Mouse (Mus musculus) cerebellum, adult 11 months (tissue): ENCODE results near the gene Lgals3bp.

Experiments used
- DNase-seq: peaks from one replicate; pipeline ENCODE4 v3.0.0; 2022

Lgals3bp gene

DNA sequence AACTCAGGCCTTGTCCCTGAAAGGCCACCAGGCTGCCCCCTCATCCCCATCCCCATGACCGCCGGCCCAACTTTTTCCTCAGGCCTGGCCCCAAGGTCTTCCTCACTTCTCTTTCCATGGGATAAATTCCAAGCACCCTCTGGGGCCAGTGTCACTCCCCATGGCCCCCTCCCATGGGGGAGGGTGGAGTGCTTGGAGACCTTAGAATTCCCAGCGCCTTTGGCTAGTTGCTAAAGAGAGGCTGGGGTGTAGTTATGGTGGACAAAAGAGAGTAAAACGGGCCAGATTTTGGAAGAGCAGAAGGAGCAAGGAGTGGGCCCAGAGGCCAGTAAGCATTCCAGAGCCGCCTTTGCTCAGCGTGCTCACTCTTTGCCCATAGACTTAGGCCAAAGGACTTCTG, 46.3 kb downstream of the Lgals3bp start, which contains the start of gene Timp2:
Gene Timp2 (minus strand): TSS at position 101 of the 400 bp plus-strand sequence.
- no peak for DNase-seq

DNA sequence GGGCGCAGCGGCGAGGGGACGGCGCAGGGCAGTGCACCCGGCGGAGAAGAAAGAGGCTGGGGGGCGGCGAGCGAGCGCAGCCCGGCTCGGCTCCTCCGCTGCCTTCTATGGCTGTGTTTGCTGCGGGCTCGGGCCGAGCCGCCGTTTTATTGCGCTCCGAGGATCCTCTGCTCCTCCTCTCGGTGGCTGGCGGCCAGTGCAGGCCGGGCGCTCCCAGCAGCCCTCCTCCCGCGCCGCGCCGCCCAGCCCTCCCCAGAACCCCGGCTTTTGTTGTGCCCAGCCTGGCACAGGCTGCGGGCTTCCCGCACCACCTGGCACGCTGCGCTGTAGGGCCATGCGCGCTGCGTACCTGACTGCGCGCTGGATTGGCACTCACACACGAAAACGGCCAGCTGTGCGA, 46.7 kb downstream of the Lgals3bp start:
- DNase-seq = peak; percentile 77

DNA sequence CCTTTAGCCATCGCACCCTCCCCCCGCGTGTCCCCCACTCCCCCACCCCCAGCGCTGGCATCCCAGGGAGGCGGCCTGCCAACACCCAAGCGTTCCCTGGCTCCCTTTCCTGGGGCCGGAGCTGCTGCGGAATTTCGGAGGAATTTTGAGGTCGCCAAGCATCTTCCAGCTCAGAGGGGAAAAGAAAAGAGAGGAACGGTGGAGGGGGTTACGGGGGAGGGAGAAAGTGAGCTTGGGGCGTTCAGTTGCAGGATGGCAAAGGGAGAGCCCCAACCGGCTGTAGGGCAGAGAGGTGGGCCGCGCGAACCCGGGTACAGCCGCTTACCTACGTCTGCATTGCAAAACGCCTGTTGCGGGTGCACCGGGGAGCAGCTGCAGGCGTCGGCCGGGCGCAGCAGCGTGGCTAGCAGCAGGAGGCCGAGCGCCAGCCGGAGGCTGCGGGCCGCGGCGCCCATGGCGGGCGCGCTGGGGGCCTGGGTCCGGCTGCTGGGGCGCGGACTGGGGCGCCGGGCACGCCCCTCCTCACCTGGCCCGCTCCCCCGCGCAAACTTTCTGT, 47.2 kb downstream of the Lgals3bp start:
- peak; percentile 28 for DNase-seq

DNA sequence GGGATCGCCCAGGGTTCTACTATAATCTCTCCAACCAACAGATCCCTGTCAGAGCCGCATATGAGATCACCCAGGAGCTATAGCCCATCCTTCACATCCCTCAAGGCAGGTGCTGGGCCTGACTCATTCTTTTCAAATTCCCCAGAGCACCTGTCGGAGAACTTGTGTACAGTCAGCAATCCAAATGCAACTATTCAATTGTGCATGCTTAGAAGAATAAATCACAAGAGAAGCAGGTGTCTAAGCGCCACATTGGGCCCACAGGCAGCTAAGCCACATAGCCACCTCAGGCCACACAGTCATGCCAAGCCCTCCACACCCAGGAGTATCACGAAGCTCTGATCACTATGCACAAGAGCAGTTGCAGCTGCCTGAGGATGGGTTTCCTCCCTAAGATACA, 52.4 kb downstream of the Lgals3bp start:
- DNase-seq = no peak

DNA sequence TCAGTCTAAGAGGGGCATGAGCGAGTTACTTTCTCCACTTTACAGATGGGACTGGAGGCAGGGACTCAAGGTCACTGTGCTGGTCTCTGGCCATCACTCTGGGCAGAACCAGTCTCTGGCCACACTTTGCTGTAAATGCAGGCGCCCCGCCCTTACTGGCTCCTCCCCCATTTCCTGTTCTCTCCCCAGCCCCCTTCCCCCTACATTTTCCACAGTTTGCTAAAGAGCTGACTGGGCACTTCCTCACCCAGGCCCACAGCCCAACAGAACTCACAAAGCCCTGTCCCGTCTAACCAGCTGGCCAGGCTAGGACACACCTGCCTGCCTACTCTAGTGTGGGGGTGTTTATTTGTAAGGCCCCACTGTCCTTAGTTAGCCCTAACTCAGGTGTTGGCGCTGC, 53.0 kb downstream of the Lgals3bp start:
- no peak for DNase-seq

DNA sequence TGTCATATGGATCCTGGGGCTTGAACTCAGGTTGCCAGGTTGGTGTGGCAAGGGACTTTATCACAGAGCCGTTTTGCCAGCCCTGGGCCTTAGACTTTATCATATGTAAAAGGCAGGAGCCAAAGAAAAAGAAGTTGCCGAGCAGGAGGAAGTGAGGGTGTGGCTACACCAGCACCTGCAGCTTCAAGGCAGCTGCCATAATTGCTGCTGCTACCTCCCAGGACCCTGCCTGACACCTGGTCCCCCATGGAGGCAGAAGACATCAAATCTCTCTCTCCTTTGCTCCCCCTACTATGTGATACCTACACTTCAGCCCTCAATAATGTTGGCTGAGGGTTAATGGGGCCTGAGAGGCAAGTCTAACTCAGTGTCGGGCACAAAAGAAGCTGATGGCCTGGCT, 53.5 kb downstream of the Lgals3bp start:
- no peak for DNase-seq

DNA sequence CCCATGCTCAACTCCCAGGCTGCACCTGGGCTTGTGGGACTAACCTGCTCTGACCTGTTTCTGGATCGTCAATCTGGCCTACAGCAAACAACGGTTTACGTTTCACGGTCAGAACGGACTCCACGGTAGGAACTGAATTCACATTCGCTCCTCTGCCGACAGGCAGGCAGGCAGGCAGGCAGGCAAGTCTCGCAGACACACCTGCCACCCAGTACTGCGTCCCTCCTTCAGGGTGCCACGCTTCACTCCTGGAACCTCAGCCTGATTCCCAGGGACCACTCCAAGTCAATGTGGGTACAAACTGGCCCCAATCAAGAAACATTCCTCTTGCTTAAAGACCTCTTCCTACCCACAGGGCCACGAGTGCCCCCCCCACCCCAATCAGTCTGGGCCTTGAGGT, 54.0 kb downstream of the Lgals3bp start:
- DNase-seq = no peak

DNA sequence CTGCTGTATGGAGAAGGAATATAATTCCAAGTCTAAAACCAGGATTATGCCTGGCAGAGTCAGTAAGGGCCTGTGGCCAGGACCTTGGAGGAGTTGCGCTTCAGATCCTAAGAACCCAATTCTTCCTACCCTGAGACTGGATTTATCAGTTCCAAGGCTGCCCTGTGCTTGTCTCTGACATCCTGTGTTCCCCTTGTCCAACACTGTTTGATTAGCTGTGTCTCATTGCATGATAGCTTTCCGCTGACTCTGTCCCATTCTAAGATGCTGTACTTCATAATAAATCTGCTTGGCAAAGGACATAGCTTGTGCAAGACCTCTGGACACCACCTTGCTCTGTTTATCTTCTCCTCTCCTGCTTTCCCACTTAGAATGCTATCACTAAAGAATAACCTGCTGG, 54.5 kb downstream of the Lgals3bp start:
- DNase-seq = no peak

DNA sequence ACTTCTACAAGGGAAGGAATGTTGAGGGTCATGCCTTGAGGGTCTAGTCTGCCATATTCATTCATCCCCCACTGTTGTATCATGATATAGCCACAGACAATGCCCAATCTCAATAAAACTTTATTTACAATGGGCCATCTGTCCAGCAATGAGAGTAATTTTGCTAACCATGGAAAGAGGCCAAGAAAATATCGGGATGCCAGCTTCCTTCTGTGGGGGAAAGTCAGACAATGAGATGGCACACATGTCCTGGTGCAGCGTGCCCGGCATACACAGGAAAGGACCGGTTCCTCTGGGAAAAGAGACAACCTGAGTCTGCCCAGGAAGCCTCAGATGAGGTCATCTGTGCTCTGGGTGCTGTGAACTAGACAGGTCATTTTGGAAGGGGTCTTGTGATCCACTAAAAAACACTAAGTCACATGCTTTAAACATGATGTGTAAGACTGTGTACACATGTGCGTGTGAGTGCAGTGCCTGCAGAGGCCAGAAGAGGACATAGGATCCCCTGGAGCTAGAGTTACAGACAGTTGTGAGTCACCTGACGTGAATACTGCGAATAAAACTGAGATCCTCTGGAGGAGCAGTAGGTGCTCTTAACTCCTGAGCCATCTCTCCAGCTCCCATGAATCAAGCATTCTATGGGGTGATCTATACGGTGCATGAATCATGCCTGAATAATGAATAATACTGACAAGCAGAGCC, 55.3 kb downstream of the Lgals3bp start:
- no peak for DNase-seq

DNA sequence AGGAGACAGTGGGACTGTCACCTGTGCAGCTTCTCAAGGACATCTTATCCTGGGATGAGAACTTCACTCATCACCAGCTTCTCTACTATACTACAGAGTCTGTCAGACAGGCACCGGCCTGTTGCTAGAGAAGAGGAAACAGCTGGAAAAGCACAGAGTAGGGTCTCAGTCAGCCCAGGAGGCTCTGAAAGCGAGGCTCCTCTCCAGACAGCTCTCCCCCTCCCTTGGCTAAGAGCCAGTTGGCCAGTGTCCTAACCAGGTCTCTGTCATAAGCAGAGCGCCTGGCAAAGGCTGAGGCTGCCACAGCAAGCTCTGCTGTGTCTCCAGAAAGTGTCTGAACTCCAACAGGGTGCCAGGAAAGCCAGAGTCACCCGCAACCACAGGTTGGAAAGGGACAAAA, 56.2 kb downstream of the Lgals3bp start:
- DNase-seq = no peak

DNA sequence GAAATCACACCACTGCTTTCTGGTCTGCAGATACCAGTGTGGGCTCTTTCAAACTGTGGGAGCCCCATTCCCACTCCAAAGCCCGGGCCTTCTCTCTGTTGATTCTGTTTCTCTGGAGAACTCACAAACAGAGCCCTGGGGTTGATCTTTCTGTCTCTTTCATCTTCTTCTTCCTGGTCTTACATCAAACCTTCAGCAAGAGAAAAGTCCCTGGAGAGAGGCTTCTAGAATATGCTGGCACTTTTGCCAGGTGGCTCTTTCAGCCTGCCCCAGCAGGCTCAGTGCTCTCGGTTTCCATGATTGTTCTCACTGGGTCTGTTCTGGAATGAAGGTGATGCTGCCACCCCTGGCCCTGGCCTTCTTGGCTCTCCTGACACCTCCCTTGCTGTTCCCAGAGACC, 58.3 kb downstream of the Lgals3bp start:
- no peak for DNase-seq
